Mouse (Mus musculus) brain, embryonic 14.5 days (tissue): Measurements from ENCODE around the gene Ipo13.

Source experiments
- CTCF ChIP-seq: fragments of 200-500 bp; IDR thresholded peaks from 2 replicates; pipeline ENCODE4 v1.5.1; 2012; ENCODE audit warnings: inconsistent platforms, mild to moderate bottlenecking, moderate library complexity, borderline replicate concordance; ENCODE audit not compliant: insufficient read depth, insufficient read length; ENCODE audit errors: extremely low read depth
- POLR2A ChIP-seq: fragments of 200-500 bp; IDR thresholded peaks from 2 replicates; pipeline ENCODE4 v1.6.1; 2012; ENCODE audit warnings: mild to moderate bottlenecking, inconsistent platforms, borderline replicate concordance; ENCODE audit not compliant: poor library complexity, insufficient read depth, insufficient read length, severe bottlenecking; ENCODE audit errors: extremely low read depth

GRCm38 (mm10) chr4:117921358-117921757 lies 6.6 kb upstream of the Ipo13 start:
- TF ChIP-seq CTCF (no peak), POLR2A (no peak)
